Mouse (Mus musculus) thymus, postnatal 25 days (tissue): ENCODE data around the gene Pcif1.
"Not testable (repeated sequence)": the region's sequence is repeated elsewhere in the genome, so short reads cannot be mapped to it uniquely, and the experiment has no call there.

ENCODE experiments used
- DNase-seq: peaks from one replicate; pipeline ENCODE4 v3.0.0; 2022

The Pcif1 gene

DNA sequence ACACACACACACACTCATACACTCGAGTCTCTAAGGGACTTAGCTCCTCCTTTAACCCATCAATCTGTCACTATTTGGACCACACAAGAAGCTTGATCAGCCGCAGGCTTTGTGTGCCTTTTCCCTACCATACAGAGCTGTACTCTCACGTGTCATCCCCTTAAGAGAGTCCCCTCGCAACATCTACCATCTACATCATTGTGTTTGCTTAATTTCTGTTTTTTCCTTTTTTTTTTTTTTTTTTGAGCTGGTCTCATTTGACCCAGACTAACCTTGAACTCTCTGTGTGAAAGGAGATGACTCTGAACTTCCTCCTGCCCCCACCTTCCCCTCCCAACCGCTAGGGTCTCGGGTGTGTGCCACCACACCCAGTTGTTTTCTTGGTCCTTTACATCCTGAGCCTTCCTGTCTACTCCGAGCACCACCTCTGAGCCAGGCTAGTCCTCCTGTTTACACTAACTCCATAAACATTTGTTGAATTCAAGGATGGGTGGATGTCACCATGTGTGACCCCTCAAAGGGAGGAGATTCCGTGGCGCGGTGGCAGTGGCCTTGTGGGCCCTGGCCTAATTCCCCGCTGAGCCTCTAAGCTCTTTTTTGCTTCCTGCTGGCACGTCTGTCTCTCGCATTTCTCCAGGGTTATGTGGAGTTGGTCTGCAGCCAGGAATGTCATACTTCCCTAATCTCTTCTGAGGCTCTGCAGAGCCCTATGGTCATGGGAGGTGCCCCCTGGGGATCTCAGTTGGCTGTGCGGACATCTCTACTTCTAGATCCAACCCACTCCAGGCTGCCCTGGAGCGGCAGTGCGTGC lies 12.2 kb upstream of the Pcif1 start:
- DNase-seq = no peak

DNA sequence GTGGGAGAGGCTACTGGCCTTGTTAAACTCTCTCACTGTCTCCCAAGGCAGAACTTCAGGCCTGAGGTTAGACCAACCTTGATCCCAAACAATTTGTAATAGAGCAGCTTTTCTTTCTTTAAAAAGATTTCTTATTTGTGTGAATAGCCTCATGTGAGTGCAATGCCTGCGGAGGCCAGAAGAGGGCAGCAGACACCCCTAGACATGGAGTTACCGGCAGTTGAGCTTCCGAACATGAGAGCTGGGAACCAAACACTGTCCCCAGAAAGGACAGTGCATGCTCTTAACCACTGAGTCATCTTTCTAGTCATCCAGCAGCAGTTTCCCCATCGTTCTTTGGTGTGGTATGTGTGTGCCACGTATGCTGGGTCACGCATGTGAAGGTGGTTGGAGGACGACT lies 11.5 kb upstream of the Pcif1 start:
- DNase-seq = no peak

DNA sequence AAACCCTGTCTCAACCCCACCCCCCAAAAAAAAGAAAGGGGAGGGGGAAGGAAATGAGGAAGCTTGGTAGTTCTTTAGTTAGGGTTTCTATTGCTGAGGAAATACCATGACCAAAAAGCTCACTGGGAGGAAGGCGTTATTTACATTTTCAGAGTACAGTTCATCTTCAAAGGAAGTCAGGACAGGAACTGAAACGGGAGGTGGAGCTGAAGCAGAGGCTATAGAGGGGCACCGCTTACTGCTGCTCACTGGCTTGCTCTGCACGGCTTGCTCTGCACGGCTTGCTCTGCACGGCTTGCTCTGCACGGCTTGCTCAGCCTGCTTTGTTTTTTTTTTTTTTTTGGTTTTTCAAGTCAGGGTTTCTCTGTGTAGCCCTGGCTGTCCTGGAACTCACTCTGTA lies 10.6 kb upstream of the Pcif1 start:
- no peak for DNase-seq

DNA sequence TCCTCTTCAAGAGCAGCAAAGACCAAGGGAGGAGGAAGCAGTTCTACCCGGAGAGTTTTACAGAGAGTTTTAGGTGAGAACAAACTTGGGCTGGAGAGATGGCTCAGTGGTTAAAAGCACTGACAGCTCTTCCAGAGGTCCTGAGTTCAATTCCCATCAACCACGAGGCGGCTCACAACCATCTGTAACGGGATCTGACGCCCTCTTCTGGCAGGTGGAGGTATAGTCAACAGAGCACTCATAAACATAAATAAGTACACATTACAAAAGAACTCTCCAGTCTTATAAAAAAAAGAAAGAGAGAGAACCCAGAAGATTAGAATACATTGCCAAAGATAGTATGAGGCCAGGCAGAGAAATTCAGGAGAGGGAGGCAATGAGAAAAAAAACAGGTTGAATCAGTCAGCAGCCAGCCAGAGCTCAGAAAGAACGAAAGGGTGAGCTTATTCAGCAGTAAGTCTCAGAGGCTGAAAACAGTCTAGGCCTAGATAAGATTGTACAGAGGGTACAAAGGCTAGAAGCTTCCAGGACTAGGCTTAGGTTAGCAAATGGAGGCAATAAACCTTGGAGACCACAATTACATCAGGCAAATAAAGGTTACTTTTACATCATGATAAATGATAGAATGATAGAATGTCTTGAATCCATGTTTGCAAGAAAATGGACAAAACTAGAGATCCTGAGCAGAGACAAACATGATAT lies 7.4 kb upstream of the Pcif1 start:
- DNase-seq = no peak

DNA sequence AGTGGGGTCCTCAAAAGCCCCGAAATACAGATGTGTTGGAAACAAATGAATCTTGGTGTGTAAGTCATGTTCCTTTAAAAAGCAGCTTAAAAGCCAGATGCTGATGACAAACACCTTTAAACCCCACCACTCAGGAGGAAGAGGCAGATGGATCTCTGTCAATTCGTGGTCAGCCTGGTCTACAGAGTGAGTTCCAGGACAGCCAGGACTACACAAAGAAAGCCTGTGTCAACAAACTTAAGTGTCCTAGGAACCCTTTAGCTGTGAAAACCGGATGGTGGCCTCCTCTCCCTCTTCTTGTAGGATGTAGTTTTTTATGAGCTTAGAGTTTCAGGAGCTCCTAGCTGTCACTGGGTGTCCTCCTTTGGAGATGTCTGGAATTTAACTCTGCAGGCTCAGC lies 5.5 kb upstream of the Pcif1 start:
- no peak for DNase-seq

DNA sequence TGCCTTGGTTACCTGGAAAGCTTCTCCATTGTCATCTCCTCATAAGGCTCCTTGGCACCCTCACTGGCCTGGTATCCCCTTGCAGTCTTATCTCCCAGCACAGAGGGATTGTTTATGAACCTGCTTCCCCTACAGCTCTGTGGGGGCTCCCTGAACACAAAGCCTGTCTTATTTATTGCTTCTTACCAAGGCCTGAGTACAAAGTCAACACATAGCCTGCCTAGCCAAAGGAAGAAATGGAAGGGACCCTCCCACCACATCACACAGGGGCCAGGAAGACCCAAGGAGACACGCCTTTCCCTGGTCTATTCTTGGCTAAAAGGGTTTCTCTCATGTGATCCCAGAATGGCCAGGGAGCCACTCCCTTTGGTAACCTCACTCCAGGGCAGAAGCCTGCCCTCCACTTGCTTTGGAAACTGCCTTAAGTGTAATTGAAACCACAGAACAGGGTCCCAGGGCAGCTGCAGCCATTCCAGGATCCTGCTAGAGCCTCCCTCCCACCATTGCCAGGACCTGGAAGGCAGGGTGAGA lies 4.8 kb upstream of the Pcif1 start:
- DNase-seq = no peak

DNA sequence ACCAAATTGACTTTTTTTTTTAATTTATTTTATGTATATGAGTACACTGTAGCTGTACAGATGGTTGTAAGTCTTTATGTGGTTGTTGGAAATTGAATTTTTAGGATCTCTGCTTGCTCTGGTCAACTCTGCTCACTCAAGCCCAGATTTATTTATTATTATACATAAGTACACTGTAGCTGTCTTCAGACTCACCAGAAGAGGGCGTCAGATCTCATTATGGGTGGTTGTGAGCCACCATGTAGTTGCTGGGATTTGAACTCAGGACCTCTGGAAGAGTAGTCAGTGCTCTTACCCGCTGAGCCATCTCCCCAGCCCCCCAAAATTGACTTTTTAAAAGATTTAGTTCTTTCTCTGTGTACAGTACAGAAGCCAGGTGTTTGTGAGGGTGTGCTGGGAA lies 3.5 kb upstream of the Pcif1 start:
- DNase-seq = not testable (repeated sequence)

DNA sequence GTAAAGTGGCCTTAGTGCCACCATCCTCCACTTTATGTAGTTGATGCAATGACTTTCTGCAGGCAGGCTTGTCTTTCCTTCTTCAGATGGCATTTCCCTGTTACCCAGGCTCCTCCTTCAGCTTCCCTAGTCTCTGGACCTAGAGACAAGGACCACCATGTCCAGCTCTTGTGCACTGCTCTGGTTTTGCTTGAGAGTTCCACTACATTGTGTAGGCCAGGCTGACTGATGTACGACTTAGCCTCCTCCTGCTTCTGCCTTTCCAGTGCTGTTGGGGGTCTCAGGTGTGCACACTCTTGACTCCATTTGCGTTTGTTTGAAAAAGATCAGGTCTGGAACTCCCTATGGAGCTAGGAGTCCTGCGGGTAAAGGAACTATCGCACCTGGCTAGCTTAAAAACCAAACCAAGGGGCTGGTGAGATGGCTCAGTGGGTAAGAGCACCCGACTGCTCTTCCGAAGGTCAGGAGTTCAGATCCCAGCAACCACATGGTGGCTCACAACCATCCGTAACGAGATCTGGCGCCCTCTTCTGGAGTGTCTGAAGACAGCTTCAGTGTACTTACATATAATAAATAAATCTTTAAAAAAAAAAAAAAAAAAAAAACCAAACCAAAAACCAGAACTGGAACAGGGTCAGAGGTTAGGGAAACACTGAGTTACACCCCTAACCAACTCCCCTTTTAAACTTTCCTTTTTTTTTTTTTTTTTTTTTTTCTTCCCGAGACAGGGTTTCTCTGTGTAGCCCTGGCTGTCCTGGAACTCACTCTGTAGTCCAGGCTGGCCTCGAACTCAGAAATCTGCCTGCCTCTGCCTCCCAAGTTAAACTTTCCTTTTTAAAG lies 1.5 kb upstream of the Pcif1 start:
- not testable (repeated sequence) for DNase-seq

DNA sequence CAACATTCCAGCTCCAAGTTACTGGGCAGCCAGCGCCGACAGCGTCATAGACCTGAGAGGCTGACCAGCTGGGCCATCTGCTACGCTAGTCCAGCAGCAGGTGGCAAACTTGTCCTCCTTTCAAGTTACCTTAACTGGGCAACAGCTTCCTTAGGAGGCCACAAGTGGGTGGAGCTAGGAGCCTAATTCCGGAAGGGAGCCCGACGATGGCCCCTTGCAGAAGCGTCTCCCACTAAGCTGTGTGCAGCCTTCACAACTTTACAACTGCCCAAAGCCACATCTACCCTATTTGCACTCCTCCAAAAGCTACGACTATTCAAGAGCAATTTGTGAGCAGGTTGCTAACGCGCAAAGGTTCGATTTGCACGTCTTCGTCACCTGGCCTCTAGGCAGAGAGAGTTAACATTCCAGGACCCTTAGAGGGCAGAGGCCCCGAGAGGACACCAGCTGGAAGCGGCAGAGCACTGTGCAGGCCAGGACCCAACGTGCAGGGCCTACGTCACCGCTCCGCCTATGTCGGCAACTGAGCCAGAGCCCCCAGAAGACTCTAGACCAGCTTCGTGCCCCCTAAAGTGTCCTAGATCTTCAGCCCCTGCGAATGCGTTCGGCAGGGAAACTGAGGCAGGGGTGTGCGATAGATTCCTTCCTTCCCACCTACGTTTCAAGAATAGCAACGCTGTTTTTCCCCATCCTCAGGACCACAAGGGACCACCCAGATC lies 436 bp upstream of the Pcif1 start:
- DNase-seq = peak; percentile 54

DNA sequence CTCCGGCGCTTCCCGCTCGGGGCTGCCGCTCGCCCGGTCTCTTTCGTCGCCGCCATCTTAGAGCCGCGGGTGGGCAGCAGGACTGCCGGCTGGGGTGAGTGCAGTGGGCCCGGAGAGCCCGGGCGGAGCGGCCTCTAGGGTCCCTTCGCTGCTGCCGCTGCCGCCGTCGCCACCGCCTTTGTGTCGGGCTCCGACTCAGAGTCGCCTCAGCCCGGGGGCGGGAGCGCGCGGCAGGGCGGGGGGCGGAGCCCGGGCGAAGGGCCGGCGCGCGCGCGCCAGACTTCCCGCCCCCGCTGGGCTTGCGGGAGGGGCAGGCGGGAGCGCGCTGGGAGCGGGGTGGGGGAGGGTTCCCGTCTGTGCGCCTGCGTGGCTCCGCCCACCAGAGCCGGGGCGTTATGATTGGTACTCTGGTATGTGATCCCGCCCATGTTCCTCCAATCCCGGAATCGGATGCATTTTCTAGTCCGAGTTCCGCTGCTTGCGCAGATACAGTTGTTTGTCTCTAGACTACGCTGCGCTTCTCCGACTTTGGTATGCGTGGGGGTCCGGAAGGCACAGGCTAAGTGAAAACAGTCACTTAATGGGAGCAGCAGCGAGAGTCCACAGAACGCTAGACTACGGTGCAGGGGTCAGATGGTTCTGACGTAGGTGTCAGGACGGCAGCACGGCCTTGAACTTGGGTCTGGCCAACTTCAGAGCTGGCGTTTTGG lies 619 bp downstream of the Pcif1 start:
- peak; percentile 95 for DNase-seq

DNA sequence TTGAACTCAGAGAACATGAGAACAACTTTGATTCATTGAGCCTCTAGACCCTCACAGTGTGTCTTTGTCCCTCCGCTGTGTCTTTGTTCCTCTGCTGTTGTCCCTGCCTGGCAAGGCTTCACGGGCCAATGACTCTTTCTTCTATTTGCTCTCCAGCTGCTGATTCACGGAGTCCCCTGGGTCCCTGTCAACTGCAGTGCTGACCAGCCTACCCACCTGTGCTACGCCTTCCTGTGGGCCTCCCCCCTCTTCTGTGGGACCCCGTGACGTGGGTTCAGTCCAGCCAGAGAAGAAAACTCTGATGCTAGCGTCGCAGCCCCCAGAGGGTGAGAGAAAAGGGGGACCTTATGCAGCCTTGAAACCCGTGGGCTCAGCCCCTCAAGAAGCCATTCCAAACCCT lies 3.5 kb downstream of the Pcif1 start:
- no peak for DNase-seq

DNA sequence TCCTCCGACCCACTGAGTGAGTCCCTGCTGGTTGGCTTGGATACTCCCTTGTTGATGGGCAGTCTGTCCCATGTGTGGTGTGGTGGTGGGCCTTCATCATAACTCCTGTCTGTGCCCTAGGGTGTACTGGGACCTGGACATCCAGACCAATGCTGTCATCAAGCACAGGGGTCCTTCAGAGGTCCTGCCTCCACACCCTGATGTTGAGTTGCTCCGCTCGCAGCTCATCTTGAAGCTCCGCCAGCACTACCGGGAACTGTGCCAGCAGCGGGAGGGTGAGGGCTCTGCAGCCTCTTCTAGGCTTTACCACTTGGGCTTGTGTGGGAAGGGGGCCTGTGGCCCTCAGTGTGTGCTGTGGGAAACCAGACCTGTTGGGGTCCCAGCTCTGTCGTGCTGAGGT lies 6.7 kb downstream of the Pcif1 start:
- DNase-seq = no peak

DNA sequence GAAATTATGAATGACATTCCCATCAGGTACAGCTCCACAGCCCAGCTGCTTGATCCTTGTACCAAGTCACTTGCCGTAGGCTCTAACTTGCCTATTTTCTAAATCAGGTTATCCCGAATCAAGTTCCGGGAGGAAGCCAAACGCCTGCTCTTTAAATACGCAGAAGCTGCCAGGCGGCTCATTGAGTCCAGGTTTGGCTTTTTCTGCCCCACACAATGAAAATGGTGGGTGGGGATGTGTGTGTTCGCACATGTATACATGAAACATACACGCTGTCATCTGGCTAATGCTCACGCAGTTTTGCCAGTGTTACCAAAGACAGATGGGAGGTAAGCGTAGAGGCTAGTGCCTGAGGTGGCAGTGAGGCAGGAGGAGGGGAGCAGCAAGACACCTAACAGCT lies 7.5 kb downstream of the Pcif1 start:
- DNase-seq = no peak

DNA sequence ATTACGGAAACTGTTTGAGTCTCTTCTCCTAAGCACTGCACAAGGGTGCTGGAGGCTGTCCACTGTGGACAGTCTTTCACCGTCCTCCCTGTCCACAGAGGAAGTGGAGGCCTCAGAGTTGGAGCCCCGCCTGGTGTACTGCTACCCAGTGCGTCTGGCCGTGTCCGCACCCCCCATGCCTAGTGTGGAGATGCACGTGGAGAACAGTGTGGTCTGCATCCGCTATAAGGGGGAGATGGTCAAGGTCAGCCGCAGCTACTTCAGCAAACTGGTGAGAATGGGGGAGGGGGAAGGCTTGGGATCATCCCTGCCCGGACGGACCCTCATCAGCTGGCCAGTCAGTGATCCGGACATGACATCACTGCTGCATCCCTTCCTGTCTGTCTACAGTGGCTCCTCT lies 9.9 kb downstream of the Pcif1 start:
- DNase-seq = no peak

DNA sequence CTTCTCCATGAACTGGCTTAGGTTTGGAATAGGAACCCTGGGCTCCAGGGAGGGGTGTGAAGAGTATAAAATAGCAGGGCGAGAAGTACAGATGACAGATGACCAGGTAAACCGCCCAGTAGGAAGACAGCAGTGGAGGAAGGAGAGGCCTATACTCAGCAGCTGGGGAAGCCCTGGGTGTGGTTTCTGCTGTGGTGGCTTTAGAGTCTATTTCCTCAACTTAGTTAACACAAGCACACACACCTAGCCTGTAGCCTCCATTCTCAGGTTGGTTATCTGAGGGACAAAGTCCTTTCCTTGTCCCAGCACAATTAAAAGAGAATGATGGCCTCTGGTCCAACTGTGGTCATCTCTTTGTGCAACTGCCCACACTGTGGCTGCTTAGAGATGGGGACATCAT lies 10.9 kb downstream of the Pcif1 start:
- no peak for DNase-seq

DNA sequence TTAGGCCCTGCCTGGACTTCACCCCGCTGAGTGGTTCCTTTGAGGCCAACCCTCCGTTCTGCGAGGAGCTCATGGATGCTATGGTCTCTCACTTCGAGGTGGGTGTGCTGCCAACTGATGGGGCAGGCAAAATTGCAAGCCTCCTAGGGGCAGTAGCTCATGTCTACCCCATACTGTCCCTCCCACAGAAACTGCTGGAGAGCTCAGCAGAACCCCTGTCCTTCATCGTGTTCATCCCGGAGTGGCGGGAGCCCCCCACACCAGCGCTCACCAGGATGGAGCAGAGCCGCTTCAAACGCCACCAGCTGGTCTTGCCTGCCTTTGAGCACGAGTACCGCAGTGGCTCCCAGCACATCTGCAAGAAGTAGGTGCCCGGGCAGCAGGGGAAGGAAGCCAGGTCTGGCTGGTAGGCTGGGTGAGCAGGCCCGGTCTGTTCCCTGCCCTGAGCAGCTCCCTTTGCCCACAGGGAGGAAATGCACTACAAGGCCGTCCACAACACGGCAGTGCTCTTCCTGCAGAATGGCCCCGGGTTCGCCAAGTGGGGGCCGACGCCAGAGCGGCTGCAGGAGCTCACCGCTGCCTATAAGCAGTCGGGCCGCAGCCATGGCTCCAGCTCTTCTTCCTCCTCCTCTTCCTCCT lies 11.4 kb downstream of the Pcif1 start:
- no peak for DNase-seq

DNA sequence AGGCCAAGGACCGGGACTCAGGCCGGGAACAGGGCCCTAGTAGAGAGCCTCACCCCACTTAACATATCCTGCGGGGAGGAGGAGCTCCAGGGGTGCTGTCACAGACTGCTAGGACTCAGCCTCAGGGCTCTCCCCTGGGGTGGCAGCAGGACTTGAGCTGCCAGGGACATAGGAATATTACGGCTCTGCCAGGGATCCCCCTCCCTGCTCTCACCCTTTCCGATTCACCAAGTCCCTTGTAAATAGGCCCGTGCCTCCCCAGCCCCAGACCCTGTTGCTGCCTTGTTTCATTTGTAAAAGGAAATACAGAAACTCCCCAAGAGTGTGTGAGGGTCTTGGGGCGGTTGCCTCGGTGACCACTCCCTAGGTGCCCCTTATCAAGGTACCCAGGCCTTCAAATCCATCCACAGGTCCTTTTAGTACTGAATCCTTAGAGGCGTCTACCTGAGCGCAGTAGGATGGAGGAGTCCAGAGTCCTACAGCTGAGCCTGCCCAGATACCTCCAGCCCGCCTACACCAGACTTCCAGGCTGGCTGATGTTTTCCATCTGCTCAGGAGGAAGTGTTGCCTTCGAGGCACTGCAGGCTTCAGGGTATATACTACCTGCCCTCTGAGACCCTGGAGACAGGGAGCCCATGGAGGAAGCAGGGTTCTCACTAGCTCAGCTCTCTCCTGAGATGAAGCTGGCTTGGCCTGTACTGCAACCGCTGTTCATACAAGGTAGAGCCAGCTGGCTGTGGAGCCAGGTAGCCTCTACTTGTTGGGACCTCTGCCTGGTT lies 12.1 kb downstream of the Pcif1 start:
- no peak for DNase-seq

DNA sequence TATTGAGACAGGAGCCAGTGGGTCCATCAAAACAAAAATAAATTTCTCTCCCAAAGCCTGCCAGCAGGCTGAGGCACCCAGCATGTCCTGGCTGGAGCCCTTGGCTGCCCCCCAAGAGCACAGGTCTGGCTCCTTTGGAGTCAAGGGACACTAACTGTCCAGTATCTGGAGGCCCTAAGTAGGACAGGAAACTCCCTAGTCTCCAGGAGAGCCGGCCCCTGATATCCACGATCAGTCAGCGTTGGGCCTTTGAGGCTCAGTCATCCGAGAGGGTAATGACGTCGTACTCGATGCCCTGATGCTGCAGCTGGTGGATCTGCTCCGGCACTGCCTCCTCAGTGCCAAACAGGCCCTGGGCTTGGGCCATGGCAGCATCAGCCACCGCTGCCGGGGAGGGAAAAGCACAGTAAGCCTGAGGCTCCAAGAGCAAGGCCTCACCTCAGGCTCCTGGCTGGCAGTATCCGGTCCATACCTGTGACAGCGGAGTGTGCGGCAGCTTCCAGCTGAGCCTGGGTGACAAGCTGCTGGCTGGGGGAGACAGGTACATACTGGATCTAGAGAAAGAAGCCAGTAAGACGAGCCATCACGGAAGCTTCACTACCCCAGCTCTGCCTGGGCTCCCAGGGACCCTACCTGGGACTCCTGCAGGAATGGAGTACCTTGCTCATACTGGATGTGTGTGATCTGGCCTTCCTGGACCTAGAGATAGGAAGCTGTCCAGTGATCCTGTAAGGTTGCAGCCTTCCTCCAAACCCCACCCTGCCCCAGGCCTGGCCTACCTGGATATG lies 13.0 kb downstream of the Pcif1 start:
- DNase-seq = no peak

DNA sequence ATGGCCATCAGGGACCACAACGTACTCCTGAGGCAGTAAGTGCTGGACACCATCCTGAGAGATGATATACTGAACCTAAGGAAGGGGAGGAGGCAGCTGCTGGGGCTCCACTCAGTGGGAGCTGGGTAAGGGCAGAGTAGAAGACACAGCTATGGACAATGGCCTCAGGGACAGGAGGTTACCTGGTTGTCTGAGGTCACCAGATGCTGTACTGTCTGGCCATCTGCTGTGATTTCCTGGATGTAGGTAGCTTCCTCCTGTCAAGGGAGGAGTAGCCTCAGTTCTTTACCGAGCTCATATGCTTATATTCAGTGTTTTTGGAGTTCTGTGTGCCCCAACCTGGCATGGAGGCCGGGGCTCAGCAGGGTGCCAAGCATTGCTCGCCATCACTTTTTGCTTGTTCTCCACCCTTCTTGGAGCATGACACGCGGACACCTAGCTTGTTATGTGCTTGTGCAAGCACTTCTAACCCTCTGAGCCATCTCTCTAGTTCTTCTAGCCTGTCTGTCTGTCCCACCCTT lies 13.7 kb downstream of the Pcif1 start:
- no peak for DNase-seq

DNA sequence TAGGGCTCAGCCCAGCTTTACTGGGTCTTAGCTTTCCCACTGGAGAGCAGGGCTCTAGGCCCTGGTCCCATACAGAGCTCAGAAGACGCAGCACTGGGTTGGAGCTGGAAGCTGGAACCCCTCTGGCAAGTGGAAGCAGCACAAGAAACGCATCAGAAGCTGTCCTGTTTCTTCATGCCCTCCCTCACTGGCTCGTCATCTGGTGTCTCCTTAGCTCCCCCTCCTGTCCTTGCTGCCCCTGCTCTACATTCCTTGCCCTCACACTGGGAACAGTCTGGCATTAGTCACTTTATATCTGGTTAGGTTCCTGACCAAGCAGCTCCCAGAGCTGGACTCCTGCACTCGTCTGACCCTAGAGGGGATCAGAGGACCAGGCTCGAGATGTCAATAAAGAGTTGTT lies 14.9 kb downstream of the Pcif1 start:
- DNase-seq = no peak
